ENCODE assay signal across 34 mouse cellular contexts in genomic region chr7:50562708-50563107, GRCm38 (mm10). TPM values are rescaled to one million over a fixed set of nuclear protein-coding genes. Genes with fewer than 3 reads are reported as not detected.
"Had no signal": no experiment of that assay in that cellular context is flagged by ENCODE, and none has a peak within 500 bp of the region (broad histone marks: within the 10 kb centered on the region; RNA-seq: fewer than 3 reads in every experiment).

No protein-coding gene starts in this region.

- DNase-seq: gastrocnemius, adult 2 months; gastrocnemius, postnatal 10 days; gastrocnemius, postnatal 25 days; heart, adult 18-20 months; heart, postnatal 10 days; heart, postnatal 4 days; kidney, adult 18-20 months; kidney, adult 8-10 months; kidney, postnatal 10 days; kidney, postnatal 25 days; kidney, postnatal 4 days; liver; liver, embryonic 13.5 days had no signal

- ATAC-seq: hindbrain, embryonic 16.5 days; inflammation-experienced regulatory T-cells, adult 6 months; intestine, embryonic 15.5 days; intestine, postnatal 0 days had no signal

RNA-seq across cellular contexts. Expression of gene 4933405O20Rik, which starts 36.3 kb away (rescaled TPM):
- total RNA-seq: gastrocnemius, adult 2 months; gastrocnemius, postnatal 10 days; gastrocnemius, postnatal 25 days; gastrocnemius, postnatal 4 days; granulocyte monocyte progenitor cell, adult 5-6 weeks; heart, adult 18-20 months; heart, adult 8-10 months; heart, postnatal 10 days; heart, postnatal 25 days; heart, postnatal 4 days had no signal
- polyA plus RNA-seq: heart, embryonic 10.5 days; heart, embryonic 12.5 days; heart, embryonic 14.5 days; heart, embryonic 16.5 days; hindbrain, embryonic 10.5 days; hindbrain, embryonic 12.5 days; hindbrain, embryonic 14.5 days; hindbrain, embryonic 16.5 days; inflammation-experienced regulatory T-cells, adult 6 months; intestine, embryonic 15.5 days; intestine, postnatal 0 days; kidney, embryonic 14.5 days; kidney, embryonic 16.5 days; limb, embryonic 10.5 days; limb, embryonic 12.5 days; liver, embryonic 11.5 days; liver, embryonic 13.5 days; liver, embryonic 15.5 days had no signal
